Mouse (Mus musculus) kidney, adult 9 months (tissue): Measurements from ENCODE around the gene Lnx1.

ENCODE experiments used
- DNase-seq: peaks from one replicate; pipeline ENCODE4 v3.0.0; 2022

Gene Lnx1

GRCm38 (mm10) chr5:74702766-74703165, at the start of gene Lnx1:
Lnx1 (minus strand) TSS chr5:74702912.
- peak; percentile 87 for DNase-seq

- DNase-seq: no peak
These were observed 47.8 kb upstream of the Lnx1 start for GRCm38 (mm10) chr5:74750501-74750900.

DNA sequence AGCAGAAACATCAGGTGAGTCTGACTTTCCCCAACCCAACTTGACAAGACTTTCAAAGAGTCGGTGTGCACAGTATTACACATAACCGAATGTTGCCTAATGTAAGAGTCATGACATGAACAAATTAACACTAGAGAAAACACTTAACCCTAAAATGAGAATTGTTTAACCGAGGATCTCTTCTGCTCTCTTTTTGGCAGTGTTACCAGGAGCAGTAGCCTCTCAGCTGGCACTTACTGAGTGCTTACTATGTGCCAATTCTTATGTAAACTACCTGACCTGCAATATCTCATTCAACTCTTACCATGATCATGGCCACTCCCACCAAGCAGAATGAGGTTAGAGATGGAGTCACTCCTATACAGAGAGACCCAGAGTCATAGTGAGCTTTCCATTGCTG, 44.8 kb upstream of the Lnx1 start:
- no peak for DNase-seq

GRCm38 (mm10) chr5:74740951-74741350, 38.2 kb upstream of the Lnx1 start:
- DNase-seq: no peak

- DNase-seq: no peak
These were observed 36.7 kb upstream of the Lnx1 start for GRCm38 (mm10) chr5:74739435-74739834.

DNA sequence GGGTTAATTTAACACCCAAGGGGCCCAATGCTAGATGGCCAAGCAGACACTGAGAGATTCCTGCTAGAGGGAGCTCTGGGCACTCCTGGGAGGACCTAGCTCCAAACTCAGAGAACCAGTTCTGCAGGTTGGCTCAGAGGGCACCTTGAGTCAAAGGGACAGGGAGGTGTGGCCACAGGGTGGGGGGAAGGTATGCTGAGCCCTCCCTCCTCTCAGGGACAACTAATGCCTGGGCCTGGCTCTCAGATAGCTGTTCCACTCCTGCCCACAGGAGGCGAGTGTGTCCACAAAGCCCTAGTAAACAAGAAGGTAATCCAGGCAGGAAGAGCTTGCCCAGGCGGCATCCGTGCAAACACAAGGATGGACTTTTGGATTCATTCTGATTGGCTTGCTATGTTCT, 35.6 kb upstream of the Lnx1 start:
- DNase-seq: peak; percentile 86

- no peak for DNase-seq
These were observed 31.3 kb upstream of the Lnx1 start for GRCm38 (mm10) chr5:74733885-74734558.

DNA sequence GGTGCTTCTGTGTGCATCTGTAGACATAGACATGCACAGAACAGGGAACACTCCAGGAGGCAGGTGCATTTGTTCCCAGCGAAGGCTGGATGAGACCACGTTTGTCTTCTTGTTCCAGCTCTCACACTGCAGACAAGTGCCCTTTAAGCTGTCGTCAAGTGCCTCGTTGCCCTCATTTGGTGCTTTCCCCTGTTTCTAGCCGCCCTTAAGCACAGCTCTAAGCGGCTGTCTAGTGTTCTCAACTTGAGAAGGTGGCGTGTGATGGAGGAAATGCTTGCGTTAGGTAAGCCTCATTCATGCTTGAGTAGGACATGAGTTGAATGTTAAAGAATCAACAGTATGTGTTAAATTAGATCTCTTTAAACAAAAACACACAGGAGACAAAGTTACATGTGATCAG, 29.9 kb upstream of the Lnx1 start:
- no peak for DNase-seq

DNA sequence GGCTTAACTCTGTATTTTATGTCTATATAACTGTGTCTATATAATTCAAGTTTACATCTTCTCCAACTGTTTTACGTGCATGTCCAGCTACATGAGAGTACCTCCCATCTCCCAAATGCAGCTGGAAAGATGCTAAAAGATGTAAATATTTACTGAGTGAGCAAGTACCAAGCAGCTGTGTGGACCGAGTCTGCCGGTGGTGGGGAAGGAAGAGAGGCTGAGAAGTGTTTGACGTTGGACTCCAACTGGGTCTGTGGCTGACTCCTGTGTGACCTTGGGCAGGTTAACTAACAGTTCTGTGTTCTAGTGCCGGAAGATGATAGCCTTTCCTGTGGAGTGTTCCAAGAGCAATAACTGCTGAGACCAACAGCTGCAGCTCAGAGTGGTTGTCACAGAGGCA, 27.9 kb upstream of the Lnx1 start:
- DNase-seq: no peak

DNA sequence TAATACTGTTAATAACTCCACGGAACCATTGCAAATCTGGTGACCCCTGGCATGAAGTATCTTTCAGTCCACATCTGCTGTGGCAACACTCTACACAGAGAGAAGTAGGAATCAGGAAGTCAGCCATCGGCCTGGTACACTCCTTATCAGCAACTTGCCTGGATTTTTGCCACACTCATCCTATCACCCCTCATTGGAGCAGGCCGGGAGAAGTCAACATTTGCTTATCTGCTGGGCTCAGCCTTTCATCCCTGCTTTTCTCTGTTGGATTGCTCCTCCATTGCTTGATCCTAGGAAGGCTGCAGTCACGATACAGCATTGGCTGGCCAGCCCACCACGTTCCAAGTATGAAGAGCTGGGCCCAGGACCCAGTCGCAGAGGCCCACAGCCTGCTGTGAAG, 26.9 kb upstream of the Lnx1 start:
- no peak for DNase-seq

GRCm38 (mm10) chr5:74728186-74728585, 25.5 kb upstream of the Lnx1 start:
- no peak for DNase-seq

DNA sequence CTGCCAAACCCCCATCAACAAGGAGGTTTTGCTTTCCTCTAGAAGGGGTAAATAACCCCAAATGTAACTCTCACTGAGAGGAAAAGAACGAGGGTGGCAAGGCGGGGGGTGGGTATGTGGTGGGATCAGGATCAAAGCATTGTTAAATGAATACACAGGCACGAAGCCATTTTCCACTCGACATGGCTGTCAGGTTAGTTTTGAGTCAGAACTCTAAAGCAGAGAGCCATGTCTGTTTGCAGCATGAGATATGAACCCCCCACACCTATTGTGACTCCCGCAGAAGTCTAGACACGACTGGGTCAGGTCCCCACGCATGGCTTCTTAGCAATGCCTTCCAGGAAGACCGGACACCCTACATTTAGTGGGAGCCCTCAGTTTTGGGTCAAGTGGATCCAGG, 24.6 kb upstream of the Lnx1 start:
- no peak for DNase-seq

DNA sequence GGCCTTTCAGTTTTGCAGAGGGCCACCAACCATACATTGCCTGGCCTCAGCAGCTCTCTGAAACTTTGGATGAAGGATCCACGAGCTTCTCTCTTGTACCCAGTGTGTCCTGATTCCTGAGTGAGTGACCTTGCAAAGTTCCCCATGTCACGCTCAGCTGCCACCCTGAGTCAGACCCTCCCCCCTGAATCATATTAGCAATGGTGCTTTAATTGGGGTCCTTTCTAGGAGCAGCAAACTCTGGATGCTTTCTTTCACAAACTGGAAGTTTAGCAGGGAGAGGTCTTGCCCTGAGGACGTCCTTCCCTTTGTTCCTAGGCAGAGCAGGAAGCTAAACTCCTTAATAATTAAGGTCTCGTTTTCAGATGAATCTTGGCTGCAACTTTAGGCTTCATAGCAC, 22.8 kb upstream of the Lnx1 start:
- DNase-seq: no peak

DNA sequence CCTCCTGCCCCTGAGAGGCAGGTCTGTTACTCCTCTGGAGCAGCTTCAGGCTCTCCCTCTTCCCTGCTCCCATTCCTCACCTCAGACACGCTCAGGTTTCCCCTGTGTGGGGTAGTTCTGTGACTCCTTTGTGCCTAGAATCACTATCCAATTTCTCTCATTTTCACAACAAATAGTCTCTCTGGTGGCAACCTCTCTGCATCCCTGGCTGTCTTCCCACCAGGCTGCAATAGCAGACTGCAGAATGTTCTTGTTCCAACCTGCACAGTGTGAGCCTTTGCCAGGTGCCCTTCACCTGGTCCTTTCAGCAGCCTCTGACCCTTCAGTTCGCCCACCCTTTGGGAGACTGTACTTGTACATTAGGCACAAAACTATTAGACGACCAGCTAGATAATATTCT, 19.1 kb upstream of the Lnx1 start:
- DNase-seq: no peak

- no peak for DNase-seq
These were observed 17.9 kb upstream of the Lnx1 start for GRCm38 (mm10) chr5:74720661-74721060.

GRCm38 (mm10) chr5:74716165-74716564, 13.5 kb upstream of the Lnx1 start:
- no peak for DNase-seq

DNA sequence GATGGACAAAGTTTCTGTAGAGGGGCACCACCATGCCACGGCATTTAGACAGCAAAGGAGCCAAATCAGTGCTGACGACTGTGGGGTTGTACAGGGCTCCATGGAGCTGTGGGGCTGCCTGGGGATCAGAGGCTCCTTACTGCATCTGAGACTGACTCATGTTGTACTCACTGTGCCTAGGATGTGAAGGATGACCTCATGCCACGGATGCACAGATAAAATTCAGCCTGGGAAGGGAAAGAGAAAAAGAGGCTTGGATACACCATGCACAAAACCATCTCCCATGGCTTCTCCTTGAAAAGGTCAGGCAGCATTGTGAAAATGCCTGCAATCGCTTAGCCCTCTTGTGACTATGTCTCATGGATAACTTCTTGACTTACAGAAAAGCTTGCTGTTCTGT, 10.1 kb upstream of the Lnx1 start:
- DNase-seq: no peak

DNA sequence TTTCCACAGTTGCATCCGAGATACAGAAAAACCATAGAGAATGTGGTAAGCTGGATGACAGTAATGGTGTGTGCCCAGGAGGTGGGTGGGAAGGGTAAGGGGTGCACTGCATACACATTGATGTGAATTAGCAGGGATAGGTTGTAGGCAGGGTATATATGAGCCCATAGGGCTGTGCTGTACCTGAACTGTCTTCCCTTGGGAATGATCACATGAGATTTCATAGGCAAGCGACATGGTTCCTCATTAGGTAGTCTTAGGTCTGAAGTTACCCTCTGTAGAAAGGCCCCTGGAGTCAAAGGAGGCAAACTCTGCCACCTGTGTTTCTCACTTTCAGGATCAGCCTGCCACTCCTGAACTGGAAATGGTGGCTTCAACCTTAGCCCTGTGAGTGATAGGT, 9.3 kb upstream of the Lnx1 start:
- no peak for DNase-seq

GRCm38 (mm10) chr5:74711056-74711455, 8.3 kb upstream of the Lnx1 start:
- DNase-seq: no peak

DNA sequence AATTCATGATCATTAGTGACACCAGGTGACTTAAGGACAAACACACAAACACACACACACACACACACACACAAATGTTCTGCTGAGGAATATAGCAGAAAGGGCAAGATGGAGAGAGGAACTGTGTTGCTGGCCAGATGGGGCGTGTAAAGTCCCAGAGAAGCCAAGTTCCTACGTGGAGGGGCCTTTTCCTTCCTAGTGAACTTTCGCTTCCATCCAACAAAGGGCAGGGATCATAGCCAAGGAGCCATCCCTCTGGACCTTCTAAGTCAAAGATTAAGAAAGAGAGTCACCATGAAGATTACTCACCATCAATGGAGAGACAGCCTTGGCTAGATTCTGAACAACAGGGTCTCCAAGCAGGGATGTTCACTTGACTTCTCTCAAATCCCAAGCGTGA, 7.5 kb upstream of the Lnx1 start:
- no peak for DNase-seq

GRCm38 (mm10) chr5:74704460-74704790, 1.7 kb upstream of the Lnx1 start:
- DNase-seq: peak; percentile 94

DNA sequence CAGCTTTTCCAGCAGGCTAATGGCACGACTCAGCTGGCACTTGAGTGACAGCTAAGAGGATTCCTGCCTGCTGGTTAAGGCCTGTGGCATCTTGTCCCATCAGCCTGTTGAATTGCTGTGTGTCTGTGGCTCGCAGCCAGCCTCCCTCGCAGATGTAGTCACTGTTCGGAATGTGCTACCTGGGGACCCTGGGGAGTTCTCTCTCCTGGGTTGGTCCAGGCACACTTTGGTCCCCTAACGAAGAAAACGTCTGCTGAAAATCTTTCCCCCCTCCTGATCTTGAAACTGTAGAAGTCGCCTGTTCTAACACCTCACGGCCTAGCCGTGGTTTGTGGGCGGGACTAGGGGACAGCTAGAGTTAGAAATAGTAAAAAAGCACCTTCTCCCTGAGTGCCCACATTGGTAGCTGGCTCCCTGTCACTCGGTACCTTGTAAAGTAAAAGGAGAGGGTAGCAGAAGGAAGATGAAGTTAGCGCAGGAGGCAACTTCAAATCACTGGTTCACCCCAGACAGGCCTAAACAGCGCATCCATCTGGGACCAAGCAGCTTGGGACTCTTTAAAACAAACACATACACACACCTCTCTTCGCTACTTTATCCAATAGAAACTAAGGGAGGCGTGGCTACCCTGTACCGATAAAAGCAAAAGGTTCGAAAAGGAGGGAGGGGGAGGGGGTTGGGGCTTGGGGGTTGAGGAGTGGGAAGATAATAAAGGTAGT, 1.2 kb upstream of the Lnx1 start:
- peak; percentile 66 for DNase-seq

- no peak for DNase-seq
These were observed 1.8 kb downstream of the Lnx1 start for GRCm38 (mm10) chr5:74700918-74701317.

GRCm38 (mm10) chr5:74699673-74700072, 3.0 kb downstream of the Lnx1 start:
- peak; percentile 67 for DNase-seq

- no peak for DNase-seq
These were observed 5.2 kb downstream of the Lnx1 start for GRCm38 (mm10) chr5:74697534-74697933.
